Mouse (Mus musculus) CH12.LX (cell line): ENCODE data around the gene Zdhhc6.
A peak's percentile ranks its signal among the peaks of the same experiment; 100 is the strongest.

Experiments
- BHLHE40 ChIP-seq: IDR thresholded peaks from 2 replicates; pipeline ENCODE4 v1.6.1; 2011; ENCODE audit warnings: mild to moderate bottlenecking, low read depth, low read length, improper control_type of control experiment
- CTCF ChIP-seq, 2 experiments: IDR thresholded peaks in 1 of 2; conservative IDR thresholded peaks in 1 of 2; 2 replicates each; pipeline ENCODE4 v1.5.1; 2011 to 2012; ENCODE audit warnings: low read depth in 2 of 2, low read length in 2 of 2, improper control_type of control experiment in 1 of 2, inconsistent platforms in 1 of 2, mild to moderate bottlenecking in 1 of 2, moderate library complexity in 1 of 2
- EP300 ChIP-seq: IDR thresholded peaks from 2 replicates; pipeline ENCODE4 v1.6.1; 2011; ENCODE audit warnings: low read length, improper control_type of control experiment
- ETS1 ChIP-seq: conservative IDR thresholded peaks from 2 replicates; pipeline ENCODE4 v1.6.1; 2012; ENCODE audit warnings: low read depth, mild to moderate bottlenecking, inconsistent platforms, low read length, improper control_type of control experiment, moderate library complexity
- GABPA ChIP-seq: IDR thresholded peaks from 2 replicates; pipeline ENCODE4 v1.6.1; 2012; ENCODE audit warnings: low read depth, low read length, improper control_type of control experiment, inconsistent platforms; ENCODE audit not compliant: insufficient replicate concordance
- MAX ChIP-seq: IDR thresholded peaks from 2 replicates; pipeline ENCODE4 v1.6.1; 2011; ENCODE audit warnings: low read length, improper control_type of control experiment
- NELFE ChIP-seq: IDR thresholded peaks from 2 replicates; pipeline ENCODE4 v1.6.1; 2011; ENCODE audit warnings: low read depth, low read length, improper control_type of control experiment
- PAX5 ChIP-seq: IDR thresholded peaks from 2 replicates; pipeline ENCODE4 v1.6.1; 2012; ENCODE audit warnings: low read length, inconsistent platforms, mixed read lengths
- POLR2A ChIP-seq: IDR thresholded peaks from 2 replicates; pipeline ENCODE4 v1.6.1; 2011; ENCODE audit warnings: low read depth, mild to moderate bottlenecking, improper control_type of control experiment, low read length
- RCOR1 ChIP-seq: conservative IDR thresholded peaks from 2 replicates; pipeline ENCODE4 v1.6.1; 2012; ENCODE audit warnings: low read depth, mild to moderate bottlenecking, inconsistent platforms, low read length, improper control_type of control experiment
- USF1 ChIP-seq: IDR thresholded peaks from 2 replicates; pipeline ENCODE4 v1.6.1; 2014; ENCODE audit warnings: low read depth, mild to moderate bottlenecking, inconsistent platforms, low read length, improper control_type of control experiment
- ZKSCAN1 ChIP-seq: IDR thresholded peaks from 2 replicates; pipeline ENCODE4 v1.6.1; 2012; ENCODE audit warnings: low read depth, inconsistent platforms, low read length, improper control_type of control experiment, borderline replicate concordance

DNA sequence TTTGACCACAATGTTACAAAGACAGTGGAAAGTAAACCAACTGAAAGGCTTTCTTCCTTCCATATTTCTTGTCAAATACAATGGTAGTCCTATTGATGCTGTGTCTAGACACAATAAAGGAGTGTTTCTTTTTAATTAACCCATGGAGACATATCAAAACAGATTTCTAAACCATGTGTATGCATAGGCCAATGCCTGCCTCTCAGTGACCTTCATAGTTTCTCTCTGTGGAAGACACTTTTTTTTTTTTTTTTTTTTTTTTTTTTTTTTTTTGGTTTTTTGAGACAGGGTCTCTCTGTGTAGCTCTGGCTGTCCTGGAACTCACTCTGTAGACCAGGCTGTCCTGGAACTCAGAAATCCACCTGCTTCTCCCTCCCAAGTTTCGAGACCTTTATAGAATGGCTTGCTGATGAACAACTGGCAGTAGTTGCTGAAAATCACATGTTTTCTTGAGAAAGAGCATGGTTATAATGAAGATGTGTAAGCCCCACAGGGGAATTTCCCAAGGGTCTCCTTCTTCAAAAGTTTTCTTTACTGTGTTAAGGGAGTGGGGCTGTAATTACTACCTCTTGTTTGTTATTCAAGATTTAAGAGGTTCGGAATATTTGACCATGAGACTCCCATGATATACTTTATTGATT, 23.5 kb downstream of the Zdhhc6 start:
- peak; percentile 59; the same call in 1 of the 2 replicates for TF ChIP-seq MAX
- peak; percentile 67 for TF ChIP-seq EP300
- TF ChIP-seq BHLHE40 = no peak
- no peak for TF ChIP-seq GABPA
- TF ChIP-seq CTCF (conservative IDR thresholded peaks at IDR 0.05 in 1 of 2, IDR thresholded peaks at IDR 0.05 in 1 of 2; ENCODE audit: low read depth in 2 of 2, low read length in 2 of 2) = no peak
- TF ChIP-seq ETS1 = peak; percentile 60
- TF ChIP-seq POLR2A = no peak
- TF ChIP-seq USF1 = no peak
- TF ChIP-seq ZKSCAN1 = no peak
- TF ChIP-seq PAX5 = no peak
- TF ChIP-seq RCOR1 = 0 out of 2 replicates have a peak, but pooled peaks have one; percentile 37
- TF ChIP-seq NELFE = no peak
